Mouse (Mus musculus) urinary bladder, postnatal 0 days (tissue): ENCODE measurements around the gene Xkr8. TPM values are rescaled to one million over a fixed set of nuclear protein-coding genes. Genes with fewer than 3 reads are reported as not detected.

ENCODE experiments used
- polyA plus RNA-seq: library from polyadenylated mRNA; unstranded; fragments of >200 nt; fragmentation: Nextera tagmentation; extraction: Ambion mirVana; gene quantifications from 2 replicates; pipeline ENCODE4 v1.2.1, GENCODE M21; 2015

Xkr8 gene
- polyA plus RNA-seq = 1.3 and 2.1 TPM in 2 replicates

DNA sequence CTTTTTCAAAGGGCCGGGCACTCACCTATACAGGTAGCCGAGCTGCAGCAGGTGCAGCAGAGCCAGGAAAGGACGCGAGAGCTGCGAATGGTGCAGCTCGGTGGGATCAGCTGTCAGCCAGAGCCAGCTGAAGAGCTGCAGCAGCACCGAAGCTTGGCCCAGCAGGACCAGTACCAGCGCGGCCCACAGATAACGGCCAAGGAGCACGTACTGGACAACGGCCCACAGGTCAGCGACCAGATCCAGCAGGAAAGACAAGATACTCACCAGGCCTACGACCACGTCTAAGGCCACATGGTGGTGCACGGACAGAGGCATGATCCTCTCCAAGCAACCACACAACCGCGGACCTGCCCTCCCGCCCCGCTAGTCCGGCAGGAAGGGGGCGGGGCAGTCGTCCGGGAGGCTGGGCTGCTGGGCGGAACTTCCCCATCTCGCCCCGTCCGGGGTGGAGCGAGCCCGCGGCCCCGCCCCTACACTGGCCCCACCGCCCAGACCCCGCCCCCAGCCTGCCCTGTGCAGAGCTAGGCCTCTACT, at the start of gene Xkr8:
Xkr8 (minus strand) TSS at position 399 of the 537 bp plus-strand sequence.

DNA sequence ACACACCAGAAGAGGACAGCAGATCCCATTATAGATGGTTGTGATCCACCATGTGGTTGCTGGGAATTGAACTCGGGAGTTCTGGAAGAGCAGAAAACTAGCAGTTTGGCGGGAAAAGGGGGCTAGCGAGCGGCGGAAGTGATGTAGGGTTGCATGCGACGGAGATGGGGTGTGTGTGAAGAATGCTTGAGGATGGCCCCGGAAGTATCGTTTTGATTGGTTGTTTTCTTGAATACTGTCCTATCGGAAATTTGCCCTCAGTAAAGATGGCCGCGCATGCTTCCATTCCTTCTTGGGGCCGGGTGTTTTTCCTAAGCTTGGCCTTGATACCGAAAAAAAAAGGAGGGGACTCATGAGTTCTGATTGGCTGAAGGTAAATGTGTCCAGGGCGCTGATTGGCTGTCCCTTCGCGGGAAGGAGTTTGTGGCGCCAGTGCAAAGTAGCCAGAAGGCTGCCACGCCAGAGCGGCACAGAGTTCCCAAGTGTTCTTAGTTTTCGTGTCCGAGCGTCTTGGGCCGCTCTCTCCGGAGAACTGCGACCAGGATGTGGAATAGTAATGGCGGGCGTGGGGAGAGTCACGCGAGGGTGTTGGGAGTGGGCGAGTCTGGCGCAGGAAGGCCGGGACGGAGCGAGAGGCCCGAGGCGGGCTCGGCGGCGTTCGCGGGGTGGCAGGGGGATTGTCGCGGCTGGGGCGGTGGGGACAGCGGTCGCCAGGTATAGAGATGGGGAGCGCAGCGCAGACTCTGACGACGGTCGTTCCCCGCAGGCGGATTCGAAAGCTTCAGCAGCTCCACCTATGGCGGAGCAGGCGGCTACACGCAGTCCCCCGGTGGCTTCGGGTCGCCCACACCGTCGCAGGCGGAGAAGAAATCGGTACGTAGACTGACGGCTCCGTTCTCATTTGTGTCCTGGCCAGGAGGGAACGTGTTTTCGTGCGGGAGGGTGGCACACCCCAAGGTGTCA, 35.8 kb upstream of the Xkr8 start, which contains the start of gene Rpa2:
Rpa2 (plus strand) TSS at position 419 of the 963 bp plus-strand sequence.

DNA sequence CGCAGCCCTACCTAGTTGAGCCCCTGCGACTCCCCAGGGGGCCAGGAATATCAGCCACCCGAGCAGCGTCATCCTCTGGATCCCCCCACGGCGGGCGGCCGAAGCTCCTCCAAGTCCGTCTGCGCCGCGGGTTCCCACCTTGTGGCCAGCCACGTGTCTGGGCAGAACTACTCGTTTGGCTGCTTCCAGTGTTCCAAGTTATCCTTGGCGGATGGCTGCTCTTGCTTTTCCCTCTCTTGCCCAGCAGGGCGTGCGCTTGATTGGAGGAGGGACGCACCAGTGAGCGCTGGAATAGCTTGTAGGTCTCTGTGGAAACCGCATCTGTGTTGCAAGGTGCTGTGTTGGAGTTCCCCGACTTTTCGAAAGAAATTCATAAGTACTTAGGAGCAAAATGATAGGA, 24.6 kb upstream of the Xkr8 start, which contains the start of gene Smpdl3b:
Smpdl3b (minus strand) TSS at position 279 of the 400 bp plus-strand sequence.

Other genes starting within 250 kb of the Xkr8 start
- gene Sesn2, start 222.0 kb downstream of the Xkr8 start, polyA plus RNA-seq = 9.6 and 12.0 TPM in 2 replicates
- 1,006 and 1,016 TPM in 2 replicates for gene Atpif1, start 198.9 kb downstream of the Xkr8 start, polyA plus RNA-seq
- 106 and 120 TPM in 2 replicates for gene Dnajc8, start 197.0 kb downstream of the Xkr8 start, polyA plus RNA-seq
- gene Ptafr, start 168.5 kb downstream of the Xkr8 start, polyA plus RNA-seq = 2.3 and 3.9 TPM in 2 replicates
- gene Eya3, start 93.6 kb downstream of the Xkr8 start, polyA plus RNA-seq = 10.7 and 11.8 TPM in 2 replicates
- 15.3 and 17.7 TPM in 2 replicates for gene Smpdl3b, start 24.7 kb upstream of the Xkr8 start, polyA plus RNA-seq
- gene Rpa2, start 35.8 kb upstream of the Xkr8 start, polyA plus RNA-seq = 29.8 and 34.0 TPM in 2 replicates
- gene Themis2, start 63.8 kb upstream of the Xkr8 start, polyA plus RNA-seq = 1.4 and 1.9 TPM in 2 replicates
- gene Ppp1r8, start 110.6 kb upstream of the Xkr8 start, polyA plus RNA-seq = 20.9 and 21.7 TPM in 2 replicates
- gene Stx12, start 152.0 kb upstream of the Xkr8 start, polyA plus RNA-seq = 51.4 and 62.4 TPM in 2 replicates
- 40.3 and 46.5 TPM in 2 replicates for gene Fam76a, start 190.0 kb upstream of the Xkr8 start, polyA plus RNA-seq
- 0.55 and 2.5 TPM in 2 replicates for gene Fgr, start 241.5 kb upstream of the Xkr8 start, polyA plus RNA-seq